In the genomic region with DNA sequence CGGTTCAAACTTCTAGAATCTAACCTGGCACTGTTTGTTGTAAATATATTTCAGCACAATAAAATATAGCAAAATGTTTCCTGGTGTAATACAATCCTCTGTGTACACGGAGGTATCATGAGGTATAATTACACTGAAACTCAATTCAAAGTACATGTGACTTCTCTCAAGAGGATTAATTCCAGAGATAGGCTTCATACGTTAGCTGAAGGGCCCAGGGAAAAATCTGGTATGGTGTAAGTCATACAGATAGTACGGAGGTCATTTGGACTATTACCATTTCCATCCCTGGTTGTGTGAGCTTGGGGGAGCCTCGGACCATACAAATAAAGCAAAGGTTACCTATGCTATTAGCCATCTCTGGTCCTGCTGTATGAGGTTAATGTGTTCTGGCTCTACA, we compare ENCODE assay signal across 23 mouse cellular contexts. TPM values are rescaled to one million over a fixed set of nuclear protein-coding genes. Genes with fewer than 3 reads are reported as not detected.
"Had no signal": no experiment of that assay in that cellular context is flagged by ENCODE, and none has a peak within 500 bp of the region (broad histone marks: within the 10 kb centered on the region; RNA-seq: fewer than 3 reads in every experiment).

No protein-coding gene starts in this region.

- H3K36me3 ChIP-seq: midbrain, embryonic 10.5 days; midbrain, embryonic 12.5 days; neural tube, embryonic 13.5 days; neural tube, embryonic 15.5 days had no signal

- DNase-seq: lung, adult 18-20 months; lung, embryonic 14.5 days; lung, postnatal 10 days; lung, postnatal 4 days; midbrain, embryonic 14.5 days; retina, postnatal 1 day; right cerebral cortex, adult 18-20 months; right cerebral cortex, postnatal 25 days; right cerebral cortex, postnatal 4 days; spleen, adult 18-20 months; thymus, adult 18-20 months; thymus, postnatal 14 days; thymus, postnatal 36 days had no signal

- H3K27ac ChIP-seq: midbrain, embryonic 10.5 days; midbrain, embryonic 12.5 days; neural tube, embryonic 13.5 days; neural tube, embryonic 15.5 days had no signal

- H3K4me3 ChIP-seq: midbrain, embryonic 10.5 days; midbrain, embryonic 12.5 days; myocyte; neural tube, embryonic 13.5 days; neural tube, embryonic 15.5 days had no signal

- H3K9me3 ChIP-seq: midbrain, embryonic 10.5 days; midbrain, embryonic 12.5 days; neural tube, embryonic 13.5 days; neural tube, embryonic 15.5 days had no signal

- H3K9ac ChIP-seq: lung, embryonic 14.5 days; midbrain, embryonic 12.5 days; neural tube, embryonic 13.5 days; neural tube, embryonic 15.5 days had no signal

- ATAC-seq: midbrain, embryonic 16.5 days had no signal

- H3K4me2 ChIP-seq: lung, embryonic 14.5 days; midbrain, embryonic 12.5 days; neural tube, embryonic 13.5 days; neural tube, embryonic 15.5 days had no signal

- H3K4me1 ChIP-seq: midbrain, embryonic 10.5 days; midbrain, embryonic 12.5 days; neural tube, embryonic 13.5 days; neural tube, embryonic 15.5 days had no signal

- H3K27me3 ChIP-seq: neural tube, embryonic 13.5 days; neural tube, embryonic 15.5 days had no signal

RNA-seq across cellular contexts. Expression of a gene that starts 1.9 kb away (rescaled TPM):
- polyA plus RNA-seq: lung, embryonic 14.5 days; midbrain, embryonic 10.5 days had no signal

RNA-seq across cellular contexts. Expression of a gene that starts 2.1 kb away (rescaled TPM):
- total RNA-seq: megakaryocyte-erythroid progenitor cell, adult 5-6 weeks had no signal
- polyA plus RNA-seq: midbrain, embryonic 12.5 days; neural tube, embryonic 11.5 days; stomach, embryonic 14.5 days had no signal

RNA-seq across cellular contexts. Expression of a gene that starts 34.8 kb away (rescaled TPM):
- total RNA-seq: megakaryocyte-erythroid progenitor cell, adult 5-6 weeks had no signal
- polyA plus RNA-seq: lung, embryonic 14.5 days; lung, embryonic 16.5 days; midbrain, embryonic 10.5 days; neural tube, embryonic 11.5 days; stomach, embryonic 14.5 days had no signal

RNA-seq across cellular contexts. Expression of a gene that starts 40.9 kb away (rescaled TPM):
- total RNA-seq: megakaryocyte-erythroid progenitor cell, adult 5-6 weeks had no signal
- polyA plus RNA-seq: midbrain, embryonic 10.5 days; stomach, embryonic 14.5 days had no signal
